Mouse (Mus musculus) liver, adult 2 months (tissue): ENCODE results near the gene Pnma1.

Experiments used
- CTCF ChIP-seq: fragments of 200-500 bp; IDR thresholded peaks from 2 replicates; pipeline ENCODE4 v1.5.1; 2011; ENCODE audit warnings: low read depth, low read length, control low read depth
- POLR2A ChIP-seq: fragments of 200-500 bp; IDR thresholded peaks from 2 replicates; pipeline ENCODE4 v1.6.1; 2011; ENCODE audit warnings: low read length, control low read depth; ENCODE audit not compliant: insufficient read depth; ENCODE audit errors: extremely low read depth

GRCm38 (mm10) chr12:84185547-84185946 lies 37.3 kb upstream of the Pnma1 start:
- TF ChIP-seq POLR2A (no peak), CTCF (no peak)
